Mouse (Mus musculus) stomach, postnatal 0 days (tissue): ENCODE measurements around the gene Scn3b.

ENCODE experiments used
- CTCF ChIP-seq: IDR thresholded peaks from 2 replicates; pipeline ENCODE4 v1.5.1; 2016; ENCODE audit warnings: antibody characterized with exemption, low read depth, mild to moderate bottlenecking, moderate library complexity
- EP300 ChIP-seq: optimal IDR thresholded peaks from 2 replicates; pipeline ENCODE3; 2016; ENCODE audit warnings: antibody characterized with exemption

GRCm38 (mm10) chr9:40309876-40310275 is 40.9 kb downstream of the Scn3b start:
- TF ChIP-seq CTCF (no peak), EP300 (no peak)
